Mouse (Mus musculus): ENCODE data around the gene Il13ra2. TPM values are rescaled to one million over a fixed set of nuclear protein-coding genes. Genes with fewer than 3 reads are reported as not detected.

Gene Il13ra2
- polyA plus RNA-seq (2012; ENCODE audit: low replicate concordance): 0.08 TPM in 1 of 2 replicates, not detected in the other

GRCm38 (mm10) chrX:147429129-147429528, at the start of gene Il13ra2:
Gene Il13ra2, minus strand, starts transcription at chrX:147429192.

DNA sequence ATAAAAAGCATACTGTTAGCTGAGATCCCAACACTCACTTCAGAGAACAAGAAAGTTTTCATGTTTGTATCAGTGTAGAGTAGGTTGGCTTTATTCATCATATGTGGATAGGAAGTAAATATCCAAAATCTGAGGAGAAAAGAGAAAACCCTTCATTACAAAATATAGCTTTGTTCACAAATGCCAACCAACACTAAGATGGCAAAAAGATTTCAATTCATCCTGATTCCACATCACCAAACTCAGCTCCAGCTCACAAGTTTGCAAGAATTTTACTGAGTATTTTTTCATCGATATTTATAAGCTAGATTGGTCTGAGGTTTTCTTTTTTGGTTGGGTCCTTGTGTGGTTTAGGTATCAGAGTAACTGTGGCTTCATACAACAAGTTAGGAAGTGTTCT, 24.6 kb upstream of the Il13ra2 start, which contains the start of gene Vmn1r239-ps:
Gene Vmn1r239-ps (minus strand): TSS at position 101 of the 400 bp plus-strand sequence.

Other genes starting within 250 kb of the Il13ra2 start
- not detected in 2 replicates for gene Vmn1r239-ps, start 24.5 kb upstream of the Il13ra2 start, polyA plus RNA-seq (2012; ENCODE audit: low replicate concordance)
- 0.03 and 0.04 TPM in 2 replicates for gene Lrch2, start 124.9 kb upstream of the Il13ra2 start, polyA plus RNA-seq (2012; ENCODE audit: low replicate concordance)